Mouse (Mus musculus): ENCODE measurements around the gene Ntf5.

DNA sequence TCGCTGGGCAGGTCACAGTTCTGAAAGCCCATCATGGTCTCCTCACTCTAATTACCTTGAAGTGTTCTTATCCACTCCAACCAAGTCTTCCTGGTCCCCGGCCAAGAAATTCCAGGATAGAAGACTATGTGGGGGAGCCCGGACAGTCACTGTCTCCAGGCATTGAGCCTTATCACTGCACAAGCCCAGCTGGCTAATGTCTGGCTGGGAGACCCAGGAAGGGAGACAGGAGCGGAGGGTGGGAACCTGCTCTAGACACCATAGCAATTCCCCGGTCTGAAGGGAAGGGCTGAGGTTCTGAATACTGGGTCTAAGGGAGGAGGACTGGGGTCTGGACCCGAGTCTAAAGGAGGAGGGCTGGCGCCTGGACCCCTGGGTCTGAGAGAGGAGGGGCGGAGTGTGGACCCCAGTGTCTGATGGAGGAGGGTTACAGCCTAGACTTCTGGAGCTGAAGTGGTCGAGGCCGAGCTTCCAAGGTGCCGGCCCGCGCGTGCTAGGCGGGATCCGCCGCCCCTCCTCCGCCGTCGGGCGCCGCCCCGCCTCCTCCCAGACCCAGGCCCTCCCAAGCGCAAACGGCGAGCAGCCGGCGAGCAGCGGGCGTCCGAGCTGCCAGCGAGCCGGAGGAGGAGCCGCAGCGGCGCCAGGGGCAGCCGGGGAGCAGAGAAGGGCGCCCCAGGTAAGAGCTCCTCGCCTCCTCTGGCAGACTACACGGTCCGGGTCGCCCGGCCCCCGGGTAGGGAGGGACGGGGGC, at the start of gene Ntf5:
- TF ChIP-seq CTCF (IDR thresholded peaks at IDR 0.05; ENCODE audit: insufficient read depth, low read length) (no peak), POLR2A (IDR thresholded peaks at IDR 0.05; ENCODE audit: borderline replicate concordance, extremely low read depth, low read depth, low read length) (no peak)
